Mouse (Mus musculus) limb, embryonic 14.5 days (tissue): ENCODE data around the gene Prpf8. TPM values are rescaled to one million over a fixed set of nuclear protein-coding genes. Genes with fewer than 3 reads are reported as not detected.

Experiments used
- ATAC-seq: fragments of 200-750 bp; cut with Nextera tagmentation; 2 replicates; pipeline ENCODE4 v1.8.0; 2017; ENCODE audit warnings: low read depth, moderate number of reproducible peaks, moderate TSS enrichment; ENCODE audit not compliant: low FRiP score
- DNase-seq: peaks from one replicate; pipeline ENCODE4 v3.0.0-alpha.2; 2015; ENCODE audit warnings: low spot score
- H3K27ac ChIP-seq: fragments of 300-500 bp; sonication (generic); replicated peaks from 2 replicates; pipeline ENCODE4 v1.5.1; 2014; ENCODE audit warnings: low read depth, mild to moderate bottlenecking, low read length, moderate library complexity, mixed read lengths
- H3K27me3 ChIP-seq: fragments of 300-500 bp; sonication (generic); 2 replicates; pipeline ENCODE4 v1.6.1; 2014; ENCODE audit warnings: low read length, mixed read lengths; ENCODE audit not compliant: control insufficient read depth, insufficient read depth
- H3K36me3 ChIP-seq: fragments of 300-500 bp; sonication (generic); 2 replicates; pipeline ENCODE4 v1.6.1; 2014; ENCODE audit warnings: mild to moderate bottlenecking, low read length, moderate library complexity, mixed read lengths; ENCODE audit not compliant: control insufficient read depth, insufficient read depth
- H3K4me1 ChIP-seq: fragments of 300-500 bp; sonication (generic); 2 replicates; pipeline ENCODE4 v1.6.1; 2014; ENCODE audit warnings: antibody characterized with exemption, low read length, mixed read lengths; ENCODE audit not compliant: control insufficient read depth, insufficient read depth
- H3K4me2 ChIP-seq: fragments of 300-500 bp; sonication (generic); replicated peaks from 2 replicates; pipeline ENCODE4 v1.6.1; 2014; ENCODE audit warnings: low read depth, mild to moderate bottlenecking, low read length, moderate library complexity; ENCODE audit not compliant: severe bottlenecking
- H3K4me3 ChIP-seq: fragments of 300-500 bp; sonication (generic); replicated peaks from 2 replicates; pipeline ENCODE4 v1.5.1; 2014; ENCODE audit warnings: low read length
- H3K9ac ChIP-seq: fragments of 300-500 bp; sonication (generic); 2 replicates; pipeline ENCODE4 v1.6.1; 2014; ENCODE audit warnings: mild to moderate bottlenecking, low read depth, low read length, moderate library complexity; ENCODE audit not compliant: severe bottlenecking
- H3K9me3 ChIP-seq: fragments of 300-500 bp; sonication (generic); 2 replicates; pipeline ENCODE4 v1.6.1; 2016; ENCODE audit warnings: low read length; ENCODE audit not compliant: control insufficient read depth
- POLR2A ChIP-seq: fragments of 200-500 bp; IDR thresholded peaks from 2 replicates; pipeline ENCODE4 v1.8.0; 2012; ENCODE audit warnings: inconsistent platforms, mild to moderate bottlenecking, moderate library complexity, borderline replicate concordance; ENCODE audit not compliant: insufficient read depth, insufficient read length; ENCODE audit errors: extremely low read depth
- WGBS: fragments of 180-500 bp; shearing (Covaris S2); extraction: QIAGEN DNeasy Blood & Tissue Kit; methylation state at CpG from one replicate; pipeline ENCODE4 v1.1.7; 2014; 5-methylcytosine and 5-hydroxymethylcytosine counted together
- polyA plus RNA-seq, 2 experiments: library from polyadenylated mRNA; depleted of rRNA in 1 of 2; stranded (reverse) in 1 of 2; unstranded in 1 of 2; fragments of >200 nt; fragmentation: Nextera tagmentation in 1 of 2; extraction: Ambion mirVana in 1 of 2; gene quantifications; 2 replicates each; pipeline versions ENCODE4 v1.2.1 to v1.2.3; 2012 to 2014

The Prpf8 gene
- polyA plus RNA-seq, 2 experiments = 85.9 to 123 TPM

DNA sequence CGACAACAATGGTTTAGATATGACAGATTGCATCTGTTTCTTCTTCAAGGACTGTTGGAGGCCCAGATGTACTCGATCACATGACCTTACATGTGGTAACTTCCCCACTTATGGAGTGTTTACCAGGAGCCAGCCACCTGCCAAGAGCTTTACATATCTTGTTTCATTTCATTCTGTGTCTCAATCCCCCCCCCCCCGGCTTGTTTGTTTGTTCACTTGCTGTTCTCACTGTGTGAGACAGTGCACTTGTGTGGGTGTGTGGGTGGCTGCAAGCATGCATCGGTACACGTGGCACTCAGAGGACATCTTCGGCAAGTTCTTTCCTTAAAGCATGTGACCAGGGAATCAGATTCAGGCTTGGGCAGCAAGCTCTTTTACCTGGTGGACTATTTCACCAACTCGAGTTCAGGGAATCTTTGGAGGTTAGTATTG lies 30.2 kb upstream of the Prpf8 start:
- DNase-seq (no peak), ATAC-seq (no peak)
- no peak overlapping the region for H3K9ac ChIP-seq
- H3K4me2 ChIP-seq = no peak overlapping the region
- no peak overlapping the region for H3K27ac ChIP-seq
- no peaks in the 10 kb centered on the region for H3K27me3 ChIP-seq
- WGBS = 87% methylated on average over 7 of the region's 7 CpGs
- H3K4me1 ChIP-seq = peaks cover 23% of the 10 kb centered on the region
- no peaks in the 10 kb centered on the region for H3K9me3 ChIP-seq
- H3K4me3 ChIP-seq = no peak overlapping the region
- H3K36me3 ChIP-seq = peaks cover 5% of the 10 kb centered on the region; the same call in 1 of the 2 replicates
- no peak for TF ChIP-seq POLR2A

DNA sequence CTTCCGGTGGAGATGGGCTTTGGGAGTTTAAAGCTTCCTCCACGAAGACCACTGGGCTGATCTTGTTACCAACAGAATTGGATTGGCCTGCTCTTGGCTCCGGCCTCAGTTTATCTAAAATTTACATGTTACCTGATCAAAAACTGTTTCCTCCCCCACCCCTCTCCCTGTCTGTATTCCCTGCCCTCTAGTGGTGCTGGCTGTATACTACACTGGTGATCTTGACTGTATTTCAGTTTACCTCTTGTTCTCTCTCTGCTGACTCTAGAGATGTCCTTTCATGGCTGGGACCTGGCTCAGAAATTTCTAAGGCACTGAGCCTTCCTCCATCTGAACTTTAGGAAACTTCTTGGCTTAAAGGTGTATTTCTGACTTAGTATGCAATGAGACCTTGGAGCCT lies 28.4 kb upstream of the Prpf8 start:
- Histone ChIP-seq H3K27me3 (no peaks in the 10 kb centered on the region), H3K9me3 (no peaks in the 10 kb centered on the region), H3K4me1 (peaks cover 36% of the 10 kb centered on the region), H3K27ac (no peak overlapping the region), H3K9ac (no peak overlapping the region), H3K4me3 (no peak overlapping the region), H3K4me2 (no peak overlapping the region), H3K36me3 (peaks cover 1% of the 10 kb centered on the region; the same call in 1 of the 2 replicates)
- no peak for ATAC-seq
- peak; percentile 30 for DNase-seq
- TF ChIP-seq POLR2A = no peak
- WGBS = 23% methylated on average over 3 of the region's 3 CpGs

DNA sequence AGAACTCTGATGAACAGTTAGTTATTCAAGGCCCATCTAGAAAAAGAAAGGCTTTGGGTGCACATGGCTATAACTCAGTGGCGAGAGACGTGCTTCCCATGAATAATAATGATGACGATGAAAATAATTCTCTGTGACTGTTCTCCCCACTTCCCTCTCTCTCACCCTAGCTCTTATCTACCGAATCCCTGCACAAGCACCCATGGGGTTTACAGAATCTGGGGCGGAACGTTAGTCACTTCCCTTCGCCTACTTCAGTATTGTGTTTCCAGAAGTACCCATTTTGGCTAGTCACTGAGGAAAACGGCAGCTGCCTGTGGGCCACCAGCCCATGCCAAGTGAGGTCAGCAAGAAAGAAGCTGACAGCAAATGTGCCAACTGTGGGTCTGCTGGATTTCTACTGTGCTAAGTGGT lies 28.0 kb upstream of the Prpf8 start:
- no peak for TF ChIP-seq POLR2A
- no peaks in the 10 kb centered on the region for H3K9me3 ChIP-seq
- no peak overlapping the region for H3K27ac ChIP-seq
- WGBS = 78% methylated on average over 8 of the region's 8 CpGs
- no peak overlapping the region for H3K4me2 ChIP-seq
- DNase-seq (no peak), ATAC-seq (no peak)
- no peaks in the 10 kb centered on the region for H3K36me3 ChIP-seq
- no peak overlapping the region for H3K9ac ChIP-seq
- H3K4me1 ChIP-seq = peaks cover 38% of the 10 kb centered on the region
- H3K4me3 ChIP-seq = no peak overlapping the region
- H3K27me3 ChIP-seq = no peaks in the 10 kb centered on the region

DNA sequence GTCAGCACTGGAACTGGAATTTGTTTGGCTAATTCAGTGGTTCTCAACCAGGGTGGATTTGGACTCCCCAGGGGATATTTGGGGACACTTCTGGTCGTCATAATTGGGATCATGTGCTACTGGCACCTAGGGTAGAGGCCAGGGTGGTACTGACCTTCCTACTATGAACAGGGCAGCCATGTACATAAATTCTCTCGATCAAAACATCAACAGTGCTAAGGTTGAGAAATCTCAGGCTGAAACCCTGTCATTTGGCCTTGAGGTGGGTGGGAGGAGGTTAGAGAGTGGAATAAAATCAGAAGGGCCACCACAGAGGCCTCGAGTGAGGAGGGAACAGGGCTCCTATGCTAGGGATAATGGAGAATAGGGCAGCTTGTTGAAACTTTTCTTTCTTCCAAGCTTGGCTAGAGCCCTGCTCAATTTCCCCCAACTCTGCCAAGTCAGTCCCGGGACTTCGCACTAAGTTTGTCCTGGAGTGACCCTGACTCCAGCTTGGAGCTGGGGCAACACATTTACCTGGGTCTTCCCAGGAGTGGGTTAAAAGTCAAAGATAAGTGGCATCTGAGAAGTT lies 27.4 kb upstream of the Prpf8 start:
- no peak overlapping the region for H3K4me3 ChIP-seq
- DNase-seq (no peak), ATAC-seq (no peak)
- 79% methylated on average over 5 of the region's 5 CpGs for WGBS
- no peak for TF ChIP-seq POLR2A
- H3K4me1 ChIP-seq = peaks cover 33% of the 10 kb centered on the region
- no peaks in the 10 kb centered on the region for H3K9me3 ChIP-seq
- H3K27me3 ChIP-seq = no peaks in the 10 kb centered on the region
- H3K36me3 ChIP-seq = no peaks in the 10 kb centered on the region
- no peak overlapping the region for H3K4me2 ChIP-seq
- H3K27ac ChIP-seq = no peak overlapping the region
- H3K9ac ChIP-seq = no peak overlapping the region

DNA sequence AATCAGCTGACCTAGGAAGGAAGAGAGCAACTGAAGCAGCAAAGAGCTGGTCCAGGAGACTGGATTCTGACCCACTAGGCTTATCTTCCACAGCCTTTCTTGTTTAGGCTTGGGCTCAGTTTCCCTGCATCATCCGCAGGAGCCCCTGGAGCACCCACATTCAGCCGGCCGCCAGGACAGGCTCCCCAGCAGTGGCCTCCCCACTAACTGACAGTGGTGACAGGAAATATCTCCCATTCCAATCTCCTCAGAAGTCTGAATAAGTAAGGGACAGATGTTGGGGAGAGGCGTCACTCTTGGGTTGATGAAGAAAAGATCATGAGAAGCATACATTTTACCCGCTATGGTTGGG lies 26.9 kb upstream of the Prpf8 start:
- Histone ChIP-seq H3K4me2 (peak overlapping the region; percentile 74), H3K4me1 (peaks cover 32% of the 10 kb centered on the region), H3K9me3 (no peaks in the 10 kb centered on the region), H3K27ac (peak overlapping the region; percentile 93), H3K27me3 (no peaks in the 10 kb centered on the region), H3K4me3 (peak overlapping the region; percentile 75; the same call in 1 of the 2 replicates), H3K9ac (no peak overlapping the region), H3K36me3 (0 out of 2 replicates have a peak, but pooled peaks cover under 1% of the 10 kb centered on the region)
- no peak for ATAC-seq
- no peak for TF ChIP-seq POLR2A
- DNase-seq = no peak
- WGBS = 34% methylated on average over 5 of the region's 5 CpGs
